Mouse (Mus musculus): ENCODE measurements around the gene Fads2. TPM values are rescaled to one million over a fixed set of nuclear protein-coding genes. Genes with fewer than 3 reads are reported as not detected.
A peak's percentile ranks its signal among the peaks of the same experiment; 100 is the strongest.

The Fads2 gene
- total and polyA plus RNA-seq, 3 experiments, result 55.2 to 119 TPM; not detected in 1

DNA sequence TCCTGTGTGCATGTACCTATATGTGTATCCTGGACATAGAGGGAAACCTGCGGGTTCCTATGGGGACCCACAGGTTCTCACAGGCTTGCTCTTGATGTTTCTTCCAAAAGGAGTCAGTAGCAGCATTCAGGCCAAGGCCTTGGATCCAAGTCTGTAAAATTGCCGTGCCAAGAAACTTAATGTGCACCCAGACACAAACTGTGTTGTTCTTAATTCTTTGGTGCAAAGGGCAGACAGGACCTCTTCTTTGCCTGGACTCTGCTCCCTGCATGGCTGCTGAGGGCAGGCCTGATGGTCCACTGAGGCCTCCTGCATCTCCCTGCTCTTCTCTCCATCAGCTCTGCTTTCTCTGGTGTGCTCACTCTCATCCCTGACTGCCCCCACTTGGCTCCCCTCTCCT is 71.8 kb downstream of the Fads2 start:
- no peak for DNase-seq (ENCODE audit: low read depth, low spot score)
- TF ChIP-seq CHD2 (IDR thresholded peaks at IDR 0.05; ENCODE audit: low read length) (no peak), MAZ (IDR thresholded peaks at IDR 0.05; ENCODE audit: low read depth, low read length) (no peak), MAX (IDR thresholded peaks at IDR 0.05; ENCODE audit: low read length) (no peak), MYB (IDR thresholded peaks at IDR 0.05; ENCODE audit: low read depth, low read length) (no peak)
- Histone ChIP-seq H3K4me1 (ENCODE audit: control insufficient read depth in 1 of 2, insufficient read depth in 2 of 2, low read length in 2 of 2) (no peaks in the 10 kb centered on the region), H3K9me3 (replicated peaks; ENCODE audit: insufficient read depth, low read length) (no peaks in the 10 kb centered on the region), H3K27ac (ENCODE audit: control insufficient read depth, low read depth, low read length) (no peak overlapping the region), H3K4me3 (ENCODE audit: control insufficient read depth in 1 of 2, insufficient read depth in 1 of 2, low read depth in 2 of 2, low read length in 2 of 2) (no peak overlapping the region), H3K27me3 (ENCODE audit: control insufficient read depth in 1 of 2, insufficient read depth in 2 of 2, low read length in 2 of 2) (no peaks in the 10 kb centered on the region), H3K9ac (ENCODE audit: control insufficient read depth, low read depth, low read length, poor library complexity, severe bottlenecking) (no peak overlapping the region), H3K36me3 (ENCODE audit: control insufficient read depth in 1 of 2, insufficient read depth in 2 of 2, low read length in 2 of 2) (no peaks in the 10 kb centered on the region), H3K79me2 (ENCODE audit: control insufficient read depth, insufficient read depth, low read length, poor library complexity) (no peaks in the 10 kb centered on the region)

DNA sequence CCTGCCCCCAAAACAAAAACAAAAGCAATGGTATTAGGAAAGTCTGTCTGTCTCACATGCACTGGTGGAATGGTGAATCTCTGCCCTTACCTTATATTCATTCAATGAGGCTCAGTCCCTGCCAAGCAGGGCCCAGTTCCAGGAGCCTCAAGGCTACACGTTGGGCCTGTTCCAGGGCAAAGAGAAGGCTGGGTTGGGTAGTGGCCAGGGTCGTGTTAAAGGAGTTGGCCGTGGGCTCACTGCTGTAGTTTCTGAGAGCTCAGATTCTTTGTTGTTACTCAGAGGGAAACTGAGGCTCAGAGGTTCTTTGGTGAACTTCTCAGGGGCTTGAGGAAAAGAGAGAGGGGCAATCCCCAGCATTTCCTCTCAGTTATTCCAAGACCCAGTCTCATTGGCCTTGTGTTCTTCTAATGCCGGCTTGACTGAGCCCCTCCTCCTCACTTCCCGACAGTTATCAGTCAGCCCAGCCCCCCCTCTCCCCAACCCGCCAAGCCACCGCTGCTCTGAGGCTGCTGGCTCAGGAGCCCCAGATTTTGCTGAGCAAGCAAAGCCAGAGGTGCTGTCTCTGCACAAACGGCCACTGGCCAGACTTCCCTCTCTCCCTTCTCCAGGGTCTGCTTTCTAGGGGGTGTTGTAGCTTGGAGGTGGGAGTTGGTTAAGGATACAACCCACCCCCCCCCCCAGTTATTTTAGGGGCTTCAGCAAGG is 76.2 kb downstream of the Fads2 start:
- no peaks in the 10 kb centered on the region for H3K27me3 ChIP-seq (ENCODE audit: control insufficient read depth in 1 of 2, insufficient read depth in 2 of 2, low read length in 2 of 2)
- TF ChIP-seq TBP (IDR thresholded peaks at IDR 0.05; ENCODE audit: low read depth, low read length) (no peak), SMC3 (IDR thresholded peaks at IDR 0.05; ENCODE audit: low read depth, low read length) (no peak), MAFK (IDR thresholded peaks at IDR 0.05; ENCODE audit: borderline replicate concordance, low read depth, low read length) (0 out of 2 replicates have a peak, but pooled peaks have one; percentile 47), GABPA (IDR thresholded peaks at IDR 0.05; ENCODE audit: low read depth, low read length) (no peak)
- H3K9ac ChIP-seq (ENCODE audit: control insufficient read depth, low read depth, low read length, poor library complexity, severe bottlenecking), result no peak overlapping the region
- no peak for DNase-seq (ENCODE audit: low read depth, low spot score)
- H3K4me3 ChIP-seq (ENCODE audit: control insufficient read depth in 1 of 2, insufficient read depth in 1 of 2, low read depth in 2 of 2, low read length in 2 of 2), result no peak overlapping the region
- H3K79me2 ChIP-seq (ENCODE audit: control insufficient read depth, insufficient read depth, low read length, poor library complexity), result no peaks in the 10 kb centered on the region
- H3K36me3 ChIP-seq (ENCODE audit: control insufficient read depth in 1 of 2, insufficient read depth in 2 of 2, low read length in 2 of 2), result no peaks in the 10 kb centered on the region
- no peak overlapping the region for H3K27ac ChIP-seq (ENCODE audit: control insufficient read depth, low read depth, low read length)
- no peaks in the 10 kb centered on the region for H3K9me3 ChIP-seq (replicated peaks; ENCODE audit: insufficient read depth, low read length)
- no peaks in the 10 kb centered on the region for H3K4me1 ChIP-seq (ENCODE audit: control insufficient read depth in 1 of 2, insufficient read depth in 2 of 2, low read length in 2 of 2)

DNA sequence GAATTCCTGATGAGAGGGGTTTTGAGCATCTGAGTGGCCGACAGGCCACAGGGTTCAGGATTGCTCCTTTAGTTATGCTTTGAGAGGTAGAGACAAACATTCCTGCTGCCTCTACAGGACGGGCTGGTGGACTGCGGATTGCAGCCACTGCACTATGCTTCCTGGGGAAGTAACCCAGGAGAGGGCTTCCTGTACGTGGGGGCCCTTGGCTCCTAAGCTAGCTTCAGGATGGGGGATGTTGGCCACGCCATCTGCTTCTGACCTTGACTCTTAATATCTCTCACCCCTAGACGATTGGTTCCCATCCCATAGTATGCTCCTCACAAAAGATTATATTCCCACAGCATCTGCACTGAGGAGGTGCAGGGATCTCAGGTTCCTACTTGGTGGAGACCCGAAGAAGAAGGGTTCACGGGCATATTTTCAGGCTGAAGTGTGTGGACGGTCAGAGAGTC is 78.2 kb downstream of the Fads2 start:
- Histone ChIP-seq H3K4me3 (ENCODE audit: control insufficient read depth in 1 of 2, insufficient read depth in 1 of 2, low read depth in 2 of 2, low read length in 2 of 2) (no peak overlapping the region), H3K4me1 (ENCODE audit: control insufficient read depth in 1 of 2, insufficient read depth in 2 of 2, low read length in 2 of 2) (peaks cover 0 to 3% of the 10 kb centered on the region in 2 experiments; a peak in 1 of 4 replicates)
- TF ChIP-seq MAZ (IDR thresholded peaks at IDR 0.05; ENCODE audit: low read depth, low read length) (no peak), MXI1 (IDR thresholded peaks at IDR 0.05; ENCODE audit: low read depth, low read length) (no peak), ZNF384 (IDR thresholded peaks at IDR 0.05; ENCODE audit: low read depth, low read length) (no peak), TCF12 (IDR thresholded peaks at IDR 0.05; ENCODE audit: low read depth, low read length) (no peak), POLR2A (IDR thresholded peaks at IDR 0.05; ENCODE audit: control insufficient read depth in 1 of 2, insufficient read depth in 1 of 2, low read depth in 1 of 2, low read length in 2 of 2, poor library complexity in 1 of 2) (no peak), NRF1 (IDR thresholded peaks at IDR 0.05; ENCODE audit: insufficient read depth, low read depth, low read length, poor library complexity, severe bottlenecking) (no peak), MAX (IDR thresholded peaks at IDR 0.05; ENCODE audit: low read length) (no peak), UBTF (IDR thresholded peaks at IDR 0.05; ENCODE audit: borderline replicate concordance, insufficient read depth, low read depth, low read length) (no peak), ZC3H11A (IDR thresholded peaks at IDR 0.05; ENCODE audit: low read depth, low read length) (no peak), ETS1 (IDR thresholded peaks at IDR 0.05; ENCODE audit: low read depth, low read length) (no peak), GABPA (IDR thresholded peaks at IDR 0.05; ENCODE audit: low read depth, low read length) (no peak), USF2 (IDR thresholded peaks at IDR 0.05; ENCODE audit: borderline replicate concordance in 1 of 2, insufficient read depth in 1 of 2, low read depth in 1 of 2, low read length in 2 of 2) (no peak), MYB (IDR thresholded peaks at IDR 0.05; ENCODE audit: low read depth, low read length) (no peak), JUND (IDR thresholded peaks at IDR 0.05; ENCODE audit: low read depth, low read length) (no peak), TBP (IDR thresholded peaks at IDR 0.05; ENCODE audit: low read depth, low read length) (no peak)

More for the DNA sequence above, 78.2 kb downstream of the Fads2 start:
- Histone ChIP-seq H3K27ac (ENCODE audit: control insufficient read depth, low read depth, low read length) (no peak overlapping the region), H3K79me2 (ENCODE audit: control insufficient read depth, insufficient read depth, low read length, poor library complexity) (no peaks in the 10 kb centered on the region), H3K27me3 (ENCODE audit: control insufficient read depth in 1 of 2, insufficient read depth in 2 of 2, low read length in 2 of 2) (no peaks in the 10 kb centered on the region; a peak in 1 of 4 replicates), H3K36me3 (ENCODE audit: control insufficient read depth in 1 of 2, insufficient read depth in 2 of 2, low read length in 2 of 2) (no peaks in the 10 kb centered on the region), H3K9me3 (replicated peaks; ENCODE audit: insufficient read depth, low read length) (no peaks in the 10 kb centered on the region), H3K9ac (ENCODE audit: control insufficient read depth, low read depth, low read length, poor library complexity, severe bottlenecking) (no peak overlapping the region)
- DNase-seq (ENCODE audit: low read depth, low spot score), result no peak
